Mouse (Mus musculus) neural tube, embryonic 11.5 days (tissue): ENCODE data around the gene Acbd6. TPM values are rescaled to one million over a fixed set of nuclear protein-coding genes. Genes with fewer than 3 reads are reported as not detected.

Experiments used
- ATAC-seq: fragments of 200-750 bp; cut with Nextera tagmentation; 2 replicates; pipeline ENCODE4 v1.8.0; 2017; ENCODE audit warnings: moderate number of reproducible peaks, mild to moderate bottlenecking, moderate TSS enrichment, moderate library complexity; ENCODE audit not compliant: insufficient read depth, low FRiP score, low TSS enrichment
- DNase-seq: peaks from one replicate; pipeline ENCODE4 v3.0.0-alpha.2; 2015; ENCODE audit warnings: low spot score
- H3K27ac ChIP-seq: fragments of 300-500 bp; sonication (generic); 2 replicates; pipeline ENCODE4 v1.5.1; 2014; ENCODE audit warnings: low read depth, mild to moderate bottlenecking, low read length
- H3K27me3 ChIP-seq: fragments of 300-500 bp; sonication (generic); 2 replicates; pipeline ENCODE4 v1.6.1; 2014; ENCODE audit warnings: mild to moderate bottlenecking, low read length, mixed read lengths; ENCODE audit not compliant: control insufficient read depth, insufficient read depth
- H3K36me3 ChIP-seq: fragments of 300-500 bp; sonication (generic); 2 replicates; pipeline ENCODE4 v1.6.1; 2014; ENCODE audit warnings: mild to moderate bottlenecking, low read length, moderate library complexity, mixed read lengths; ENCODE audit not compliant: control insufficient read depth, insufficient read depth
- H3K4me1 ChIP-seq: fragments of 300-500 bp; sonication (generic); 2 replicates; pipeline ENCODE4 v1.6.1; 2014; ENCODE audit warnings: low read length, mixed read lengths; ENCODE audit not compliant: control insufficient read depth, insufficient read depth
- H3K4me2 ChIP-seq: fragments of 300-500 bp; sonication (generic); 2 replicates; pipeline ENCODE4 v1.6.1; 2014; ENCODE audit warnings: low read depth, mild to moderate bottlenecking, moderate library complexity
- H3K4me3 ChIP-seq: fragments of 300-500 bp; sonication (generic); 2 replicates; pipeline ENCODE4 v1.5.1; 2014; ENCODE audit warnings: low read depth, low read length
- H3K9ac ChIP-seq: fragments of 300-500 bp; sonication (generic); 2 replicates; pipeline ENCODE4 v1.6.1; 2014; ENCODE audit warnings: mild to moderate bottlenecking, low read length
- H3K9me3 ChIP-seq: fragments of 300-500 bp; sonication (generic); 2 replicates; pipeline ENCODE4 v1.6.1; 2016; ENCODE audit warnings: low read length; ENCODE audit not compliant: control insufficient read depth
- WGBS: fragments of 180-500 bp; shearing (Covaris S2); extraction: QIAGEN DNeasy Blood & Tissue Kit; methylation state at CpG from one replicate; pipeline ENCODE4 v1.1.7; 2014; 5-methylcytosine and 5-hydroxymethylcytosine counted together
- polyA plus RNA-seq: library from polyadenylated mRNA; unstranded; fragments of >200 nt; fragmentation: Nextera tagmentation; extraction: Ambion mirVana; gene quantifications from 2 replicates; pipeline ENCODE4 v1.2.1, GENCODE M21; 2014

Gene Acbd6
- polyA plus RNA-seq, 1 experiment from 2014 or later, result 72.3 TPM

- no peak overlapping the region for H3K4me3 ChIP-seq
- H3K4me2 ChIP-seq, result no peak overlapping the region
- DNase-seq, result no peak
- 96% methylated on average over 4 of the region's 4 CpGs for WGBS
- no peak overlapping the region for H3K27ac ChIP-seq
- H3K27me3 ChIP-seq, result no peaks in the 10 kb centered on the region
- no peak for ATAC-seq
- H3K9me3 ChIP-seq, result no peaks in the 10 kb centered on the region
- no peak overlapping the region for H3K9ac ChIP-seq
- H3K4me1 ChIP-seq, result no peaks in the 10 kb centered on the region
- peaks cover 3% of the 10 kb centered on the region for H3K36me3 ChIP-seq
Observed at GRCm38 (mm10) chr1:155569340-155569739, 11.4 kb downstream of the Acbd6 start.

DNA sequence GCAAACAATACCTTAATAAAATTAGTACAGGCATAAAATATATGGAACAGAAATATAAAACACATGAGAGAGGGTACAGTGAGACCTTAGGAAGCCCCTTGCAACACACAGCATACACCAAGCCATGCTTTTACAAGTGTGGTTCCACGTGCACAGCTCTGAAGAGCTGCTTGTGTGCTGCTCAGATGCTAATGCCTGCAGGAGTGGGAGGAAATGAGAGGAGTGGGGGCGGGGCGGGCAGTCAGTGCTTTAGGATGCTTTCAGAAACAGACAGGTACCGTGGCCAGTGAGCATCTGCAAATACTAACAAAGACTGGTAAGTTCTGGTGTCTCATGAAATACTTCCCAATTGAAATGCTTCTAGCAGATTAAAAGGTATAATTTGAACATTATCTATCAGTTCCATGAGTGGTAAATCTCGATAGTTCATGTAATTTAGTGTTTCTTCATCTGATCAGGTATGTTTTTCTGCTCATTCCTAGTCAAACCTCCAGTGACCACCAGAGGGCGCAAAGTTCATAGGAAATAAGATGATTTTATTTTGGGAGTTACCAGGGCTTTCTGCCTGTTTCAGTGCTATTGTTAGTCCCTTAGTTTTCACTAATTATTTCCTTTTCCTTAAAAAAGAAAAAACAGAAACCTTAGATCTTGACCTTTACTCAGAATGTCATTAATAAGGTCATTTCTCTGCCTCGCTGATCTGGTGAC, 17.2 kb downstream of the Acbd6 start:
- ATAC-seq, result no peak

DNA sequence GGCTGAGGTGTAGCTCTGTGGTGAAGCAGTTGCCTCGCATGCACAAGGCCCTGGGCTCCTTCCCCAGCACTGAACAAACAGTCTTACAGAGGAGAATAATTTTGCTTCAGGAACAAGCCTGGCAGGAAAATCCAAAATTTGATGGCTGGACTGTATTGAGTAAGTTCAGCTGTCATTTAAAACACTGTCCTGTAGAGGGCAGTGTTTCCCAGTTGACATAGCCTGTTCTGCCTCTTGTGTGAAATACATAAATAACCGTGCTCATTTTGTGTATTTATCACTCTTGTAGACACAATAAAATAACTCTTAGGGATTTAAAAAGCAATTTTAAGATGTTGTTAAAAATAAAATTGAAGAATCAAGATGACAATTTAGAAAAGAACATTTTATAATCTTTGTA, 18.5 kb downstream of the Acbd6 start:
- H3K27me3 ChIP-seq, result no peaks in the 10 kb centered on the region
- H3K4me3 ChIP-seq, result no peak overlapping the region
- no peak overlapping the region for H3K27ac ChIP-seq
- no peak overlapping the region for H3K9ac ChIP-seq
- no peaks in the 10 kb centered on the region for H3K36me3 ChIP-seq
- H3K4me1 ChIP-seq, result no peaks in the 10 kb centered on the region
- 36% methylated on average over 2 of the region's 2 CpGs for WGBS
- ATAC-seq (no peak), DNase-seq (peak; percentile 57)
- H3K9me3 ChIP-seq, result no peaks in the 10 kb centered on the region
- no peak overlapping the region for H3K4me2 ChIP-seq

More for the DNA sequence above, 17.2 kb downstream of the Acbd6 start:
- no peak overlapping the region for H3K4me3 ChIP-seq
- H3K4me1 ChIP-seq, result no peaks in the 10 kb centered on the region
- H3K4me2 ChIP-seq, result no peak overlapping the region
- H3K27me3 ChIP-seq, result no peaks in the 10 kb centered on the region
- no peak overlapping the region for H3K9ac ChIP-seq
- WGBS, result 33% methylated on average over 7 of the region's 7 CpGs
- no peaks in the 10 kb centered on the region for H3K36me3 ChIP-seq
- H3K27ac ChIP-seq, result no peak overlapping the region
- peak; percentile 70 for DNase-seq
- H3K9me3 ChIP-seq, result no peaks in the 10 kb centered on the region

DNA sequence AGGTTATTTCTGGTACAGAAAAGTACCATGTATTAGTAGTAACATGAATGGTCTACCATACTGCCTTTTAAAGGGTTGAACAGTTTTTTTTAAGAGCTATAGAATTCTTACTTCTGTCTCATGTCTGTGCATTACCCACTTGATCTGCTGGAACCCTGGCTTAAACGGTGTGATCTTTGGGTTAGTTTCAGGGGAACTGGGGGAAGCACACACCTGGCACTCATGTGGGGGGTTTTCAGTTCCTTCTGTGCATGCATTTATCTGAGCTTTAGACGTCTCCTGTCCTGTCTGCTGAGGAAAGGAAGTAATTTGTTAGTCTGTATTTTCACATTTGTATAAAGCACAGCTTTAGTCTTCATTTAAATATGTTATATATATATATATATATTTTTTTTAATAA, 19.4 kb downstream of the Acbd6 start:
- 72% methylated on average over 2 of the region's 2 CpGs for WGBS
- Histone ChIP-seq H3K27ac (no peak overlapping the region), H3K4me3 (no peak overlapping the region), H3K9me3 (no peaks in the 10 kb centered on the region), H3K36me3 (no peaks in the 10 kb centered on the region), H3K4me2 (no peak overlapping the region), H3K27me3 (no peaks in the 10 kb centered on the region), H3K4me1 (no peaks in the 10 kb centered on the region), H3K9ac (no peak overlapping the region)
- DNase-seq (no peak), ATAC-seq (no peak)

DNA sequence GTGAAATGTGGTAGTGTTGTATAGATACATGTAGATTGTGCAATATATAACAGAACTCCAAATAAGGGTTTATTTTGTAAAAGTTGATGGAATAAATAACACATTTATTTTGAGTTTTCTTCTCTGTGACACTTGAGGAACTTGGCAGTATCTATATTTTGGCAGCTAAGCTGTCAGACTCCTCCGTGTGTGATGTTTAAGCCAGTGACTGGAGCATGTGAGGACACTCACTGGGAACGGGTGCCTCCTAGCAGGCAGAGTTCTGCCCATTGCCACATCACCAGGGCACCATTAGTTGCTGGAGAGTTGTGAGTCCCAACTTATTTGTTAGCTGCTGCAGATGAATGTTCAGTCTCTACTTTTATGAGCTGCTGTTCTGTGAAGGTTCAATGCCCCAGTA, 30.0 kb downstream of the Acbd6 start:
- no peak overlapping the region for H3K4me2 ChIP-seq
- WGBS, result 86% methylated on average over 2 of the region's 2 CpGs
- H3K4me1 ChIP-seq, result no peaks in the 10 kb centered on the region
- H3K27ac ChIP-seq, result no peak overlapping the region
- no peaks in the 10 kb centered on the region for H3K27me3 ChIP-seq
- DNase-seq (no peak), ATAC-seq (no peak)
- no peak overlapping the region for H3K4me3 ChIP-seq
- H3K9me3 ChIP-seq, result no peaks in the 10 kb centered on the region
- H3K9ac ChIP-seq, result no peak overlapping the region
- no peaks in the 10 kb centered on the region for H3K36me3 ChIP-seq

DNA sequence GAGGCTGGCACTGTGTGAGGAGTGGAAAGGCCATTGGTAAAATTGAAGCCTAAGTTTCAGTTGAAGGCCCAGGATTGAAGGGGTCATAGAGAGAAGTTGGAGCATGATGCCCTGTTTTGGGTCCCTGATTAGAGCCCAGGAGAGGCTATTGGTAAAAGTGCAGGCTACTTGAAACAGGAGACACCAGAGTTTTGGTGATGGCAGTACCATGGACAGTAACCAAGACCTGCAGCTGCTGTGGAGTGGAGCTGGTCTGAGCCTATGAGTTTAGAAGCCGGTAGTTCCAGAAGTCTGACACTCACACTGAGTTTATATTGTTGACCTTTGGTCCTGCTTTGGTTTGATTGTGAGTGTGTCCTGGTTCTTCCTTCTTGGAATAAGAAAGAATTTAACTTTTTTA, 36.2 kb downstream of the Acbd6 start:
- Histone ChIP-seq H3K4me2 (no peak overlapping the region), H3K27ac (no peak overlapping the region), H3K9ac (no peak overlapping the region), H3K36me3 (no peaks in the 10 kb centered on the region), H3K9me3 (no peaks in the 10 kb centered on the region), H3K27me3 (no peaks in the 10 kb centered on the region), H3K4me1 (no peaks in the 10 kb centered on the region), H3K4me3 (no peak overlapping the region)
- 63% methylated on average over 1 of the region's 1 CpGs for WGBS
- ATAC-seq (no peak), DNase-seq (no peak)

DNA sequence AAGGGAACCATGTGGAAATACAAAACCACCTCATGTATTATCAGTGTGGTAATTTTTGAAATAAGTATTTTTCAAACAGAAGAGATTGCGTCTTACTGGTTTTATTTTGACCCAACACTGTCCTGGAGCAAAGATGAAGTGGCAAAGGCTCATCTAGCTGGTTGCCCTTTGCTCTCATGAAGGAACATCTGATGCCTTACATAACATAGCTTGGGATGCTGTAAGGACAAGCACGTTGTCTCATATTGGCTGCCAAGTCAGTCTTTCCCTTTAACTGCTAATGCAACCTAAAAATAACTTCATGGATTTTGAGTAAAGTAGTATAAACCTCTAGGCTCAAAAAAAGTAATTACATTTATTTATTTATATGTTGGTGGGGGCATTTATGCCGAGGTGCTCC, 38.7 kb downstream of the Acbd6 start:
- no peak overlapping the region for H3K27ac ChIP-seq
- no peaks in the 10 kb centered on the region for H3K36me3 ChIP-seq
- no peak overlapping the region for H3K9ac ChIP-seq
- no peaks in the 10 kb centered on the region for H3K4me1 ChIP-seq
- H3K9me3 ChIP-seq, result no peaks in the 10 kb centered on the region
- ATAC-seq, result no peak
- H3K4me3 ChIP-seq, result no peak overlapping the region
- 93% methylated on average over 3 of the region's 3 CpGs for WGBS
- DNase-seq, result no peak
- H3K27me3 ChIP-seq, result no peaks in the 10 kb centered on the region
- H3K4me2 ChIP-seq, result no peak overlapping the region

DNA sequence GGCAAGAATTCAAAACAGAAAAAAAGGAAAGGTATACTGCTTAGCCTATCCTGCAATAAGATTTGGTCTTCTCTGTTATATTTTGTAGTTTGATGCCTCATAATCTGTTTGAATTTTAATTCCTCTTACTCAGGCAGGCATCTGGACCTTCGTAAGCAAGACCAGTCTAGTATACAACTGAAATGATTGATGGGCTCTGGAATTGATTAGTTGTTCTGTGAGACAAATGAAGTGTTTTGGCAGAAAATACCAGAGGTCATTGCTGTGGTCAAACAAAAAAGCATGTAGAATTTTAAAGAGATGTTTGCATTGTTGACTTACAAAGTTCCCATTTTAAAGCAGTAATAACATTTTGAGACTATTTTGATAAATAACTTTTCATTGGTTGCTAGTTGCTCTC, 46.8 kb downstream of the Acbd6 start:
- Histone ChIP-seq H3K4me2 (no peak overlapping the region), H3K27ac (no peak overlapping the region), H3K9me3 (no peaks in the 10 kb centered on the region), H3K4me1 (0 out of 2 replicates have a peak, but pooled peaks cover 6% of the 10 kb centered on the region), H3K9ac (no peak overlapping the region), H3K27me3 (no peaks in the 10 kb centered on the region), H3K4me3 (no peak overlapping the region), H3K36me3 (no peaks in the 10 kb centered on the region)
- DNase-seq (no peak), ATAC-seq (no peak)
- 35% methylated on average over 1 of the region's 1 CpGs for WGBS

GRCm38 (mm10) chr1:155605391-155606155, 47.7 kb downstream of the Acbd6 start:
- 44% methylated on average over 11 of the region's 11 CpGs for WGBS
- no peaks in the 10 kb centered on the region for H3K36me3 ChIP-seq
- H3K27me3 ChIP-seq, result no peaks in the 10 kb centered on the region
- H3K9ac ChIP-seq, result no peak overlapping the region
- H3K4me3 ChIP-seq, result no peak overlapping the region
- 0 out of 2 replicates have a peak, but pooled peaks cover 6% of the 10 kb centered on the region for H3K4me1 ChIP-seq
- H3K27ac ChIP-seq, result no peak overlapping the region
- no peaks in the 10 kb centered on the region for H3K9me3 ChIP-seq
- DNase-seq, result peak; percentile 25
- ATAC-seq, result peak; percentile 48
- no peak overlapping the region for H3K4me2 ChIP-seq
